Comparison of ENCODE assay signal across 10 mouse cellular contexts in genomic region chr10:43739718-43740117, GRCm38 (mm10).
DNase-seq lines count a peak whose midpoint lies in the region; ATAC-seq and TF ChIP-seq lines count a peak whose summit lies in the region.
"Had no signal": no experiment of that assay in that cellular context is flagged by ENCODE, and none has a peak within 500 bp of the region (broad histone marks: within the 10 kb centered on the region; RNA-seq: fewer than 3 reads in every experiment).

No protein-coding gene starts in this region.

- no peak overlapping the region for H3K9ac ChIP-seq in forebrain, embryonic 16.5 days (replicated peaks; ENCODE audit: low read depth, low read length)
- H3K9ac ChIP-seq in liver, embryonic 15.5 days: no peak overlapping the region

- H3K4me2 ChIP-seq in forebrain, embryonic 16.5 days (ENCODE audit: low read length): 0 out of 2 replicates have a peak overlapping the region, but pooled peaks have one; percentile 12
- H3K4me2 ChIP-seq in liver, embryonic 15.5 days: no peak overlapping the region

- DNase-seq in gastrocnemius, adult 2 months: peak; percentile 28
- no peak for DNase-seq in gastrocnemius, adult 8-10 months (ENCODE audit: low spot score in 2 of 2)
- DNase-seq in CD4-positive helper T cell, adult 2 months (ENCODE audit: low read depth, low spot score): peak; percentile 35
- DNase-seq in urinary bladder, postnatal 14 days (ENCODE audit: low spot score): no peak
- DNase-seq in urinary bladder, postnatal 10 days (ENCODE audit: low spot score): no peak
- no peak for DNase-seq in right cerebral cortex, postnatal 10 days (ENCODE audit: low spot score in 2 of 2)
- DNase-seq: cerebellum, adult 2 months; gastrocnemius, postnatal 10 days had no signal

- H3K27me3 ChIP-seq in forebrain, embryonic 16.5 days (replicated peaks; ENCODE audit: control insufficient read depth, insufficient read depth, low read length): no peaks in the 10 kb centered on the region
- no peaks in the 10 kb centered on the region for H3K27me3 ChIP-seq in liver, embryonic 15.5 days

- intact Hi-C loops in gastrocnemius, adult 2 months (cut with DNase I): loop anchor here (2.0 to 10.0 kb wide), 3 partner anchors 45 to 175 kb away; no protein-coding TSS in a partner anchor

- peaks cover 24% of the 10 kb centered on the region for H3K4me1 ChIP-seq in forebrain, embryonic 16.5 days (replicated peaks; ENCODE audit: control insufficient read depth, insufficient read depth, low read length)
- H3K4me1 ChIP-seq in liver, embryonic 15.5 days (replicated peaks): peaks cover 35% of the 10 kb centered on the region

- no peaks in the 10 kb centered on the region for H3K9me3 ChIP-seq in forebrain, embryonic 16.5 days (ENCODE audit: control insufficient read depth, low read length)
- H3K9me3 ChIP-seq in liver, embryonic 15.5 days (replicated peaks): no peaks in the 10 kb centered on the region

- peak; percentile 44 for ATAC-seq in forebrain, embryonic 16.5 days
- no peak for ATAC-seq in liver, embryonic 15.5 days (ENCODE audit: insufficient read depth)

- WGBS in forebrain, embryonic 16.5 days: 47% methylated on average over 8 of the region's 8 CpGs
- WGBS in liver, embryonic 15.5 days (ENCODE audit: insufficient replicate concordance): 45% methylated on average over 8 of the region's 8 CpGs

- no peak overlapping the region for H3K4me3 ChIP-seq in gastrocnemius, adult 2 months
- H3K4me3 ChIP-seq in forebrain, embryonic 16.5 days (replicated peaks; ENCODE audit: low read length): no peak overlapping the region
- no peak overlapping the region for H3K4me3 ChIP-seq in liver, embryonic 15.5 days (replicated peaks)

- H3K36me3 ChIP-seq in forebrain, embryonic 16.5 days (ENCODE audit: control insufficient read depth, insufficient read depth): no peaks in the 10 kb centered on the region
- no peaks in the 10 kb centered on the region for H3K36me3 ChIP-seq in liver, embryonic 15.5 days (replicated peaks)

- peak overlapping the region; percentile 50 for H3K27ac ChIP-seq in gastrocnemius, adult 2 months
- peak overlapping the region; percentile 52 for H3K27ac ChIP-seq in forebrain, embryonic 16.5 days (ENCODE audit: low read length)
- H3K27ac ChIP-seq in liver, embryonic 15.5 days (replicated peaks): 0 out of 2 replicates have a peak overlapping the region, but pooled peaks have one; percentile 24

- TF ChIP-seq CTCF in gastrocnemius, adult 2 months (IDR thresholded peaks at IDR 0.05): no peak

Comparison
In these comparisons a context has a peak if more than half of its experiments do, and no peak if none do; other contexts are left out.
1. DNase-seq: peak in gastrocnemius, adult 2 months (single experiment) and CD4-positive helper T cell, adult 2 months (single experiment); none in gastrocnemius, adult 8-10 months (0 of 2), urinary bladder, postnatal 14 days (single experiment), urinary bladder, postnatal 10 days (single experiment) and right cerebral cortex, postnatal 10 days (0 of 2).
2. Peak in every context shown above with its lines, with median percentiles within 50 percentile points of each other: H3K27ac ChIP-seq.